Mouse (Mus musculus) Patski (cell line): ENCODE measurements around the gene Ubr1. TPM values are rescaled to one million over a fixed set of nuclear protein-coding genes. Genes with fewer than 3 reads are reported as not detected.

Experiments
- ATAC-seq: fragments of 100-300 bp; one replicate; pipeline ENCODE4 v1.8.0; 2021
- CTCF ChIA-PET: fragments of 350-600 bp; sonication (Branson Sonifier 250); formaldehyde crosslinking; loops from one replicate; lab custom pipeline; 2022; ENCODE audit warnings: inconsistent platforms; lab: Charles Lee
- POLR2A ChIA-PET: fragments of 350-600 bp; sonication (Branson Sonifier 250); formaldehyde crosslinking; loops from one replicate; lab custom pipeline; 2022; ENCODE audit warnings: antibody characterized with exemption, inconsistent platforms; lab: Charles Lee
- DNase-seq: peaks from one replicate; pipeline ENCODE4 v3.0.0-alpha.2; 2011; ENCODE audit warnings: low read depth, low spot score
- H3K27me3 ChIP-seq: fragments of 371-371 bp; one replicate; pipeline ENCODE4 v1.5.1; 2021
- CTCF ChIP-seq: fragments of 100-300 bp; IDR thresholded peaks from one replicate; pipeline ENCODE4 v1.5.1; 2021
- in situ Hi-C: fragments of 300-500 bp; cut with MboI; formaldehyde crosslinking; loops from 3 replicates; pipeline ENCODE4 v1.11.1; 2018; ENCODE audit warnings: low pct_unique_long_range_greater_than_20kb, mixed read lengths
- polyA plus RNA-seq: library from polyadenylated mRNA; unstranded; gene quantifications from one replicate; pipeline ENCODE4 v1.2.3, GENCODE M21; 2021

Gene Ubr1
- polyA plus RNA-seq, 1 experiment from 2014 or later, result 23.0 TPM

DNA sequence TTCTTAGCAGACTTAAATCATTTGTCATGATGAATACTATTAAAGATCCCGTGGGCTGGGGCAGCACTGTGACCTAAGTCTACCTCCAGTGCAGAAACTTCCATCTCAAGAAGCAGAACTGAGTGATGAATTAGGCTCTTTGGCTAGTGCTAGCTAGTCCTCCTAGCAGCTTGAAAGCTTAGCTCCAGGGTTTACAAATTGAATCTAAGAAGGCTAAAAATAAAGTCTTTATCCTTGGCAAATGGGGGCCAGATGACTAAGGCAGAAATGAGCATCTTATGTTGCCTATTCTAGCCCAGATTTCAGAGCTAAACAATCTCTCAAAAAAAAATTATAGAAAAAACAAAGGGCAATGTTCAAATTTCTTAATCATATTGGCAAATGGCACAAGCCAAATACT is 109.8 kb downstream of the Ubr1 start:
- no peaks in the 10 kb centered on the region for H3K27me3 ChIP-seq
- no peak for TF ChIP-seq CTCF
- ChIA-PET POLR2A (no interaction called here), CTCF (interaction anchor here (1.2 kb wide), 1 partner anchor 13 kb away, joined by 3 read pairs; no protein-coding TSS in a partner anchor)
- DNase-seq (no peak), ATAC-seq (no peak)
- in situ Hi-C loops, result loop anchor here (10.0 kb wide), 1 partner anchor 386 kb away; no protein-coding TSS in a partner anchor

DNA sequence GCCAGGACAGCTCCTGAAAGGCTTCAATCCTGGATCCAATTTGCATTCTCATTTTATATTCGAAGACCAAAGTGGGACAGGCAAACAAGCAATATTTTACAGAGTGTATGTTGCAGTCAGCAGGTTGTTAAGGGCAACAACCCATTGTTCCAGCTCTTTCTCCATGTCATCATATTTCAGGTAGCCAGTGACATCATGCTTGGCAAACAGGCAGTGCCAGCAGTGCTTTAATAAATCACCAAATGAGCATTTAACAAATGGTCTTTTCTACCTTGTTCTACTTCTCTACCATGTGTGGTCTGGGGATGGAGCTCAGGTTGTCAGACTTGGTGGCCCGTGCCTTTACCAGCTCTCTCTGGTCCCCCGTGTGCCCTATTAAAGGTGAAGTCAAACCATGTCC is 112.4 kb downstream of the Ubr1 start:
- no peak for TF ChIP-seq CTCF
- H3K27me3 ChIP-seq, result no peaks in the 10 kb centered on the region
- ATAC-seq (no peak), DNase-seq (no peak)
- POLR2A ChIA-PET, result interaction anchor here (1.2 kb wide), 1 partner anchor 30 kb away, joined by 4 read pairs; no protein-coding TSS in a partner anchor
- CTCF ChIA-PET, result interaction anchor here (1.4 kb wide), 1 partner anchor 9 kb away, joined by 5 read pairs; no protein-coding TSS in a partner anchor
- in situ Hi-C loops, result no loop called here

DNA sequence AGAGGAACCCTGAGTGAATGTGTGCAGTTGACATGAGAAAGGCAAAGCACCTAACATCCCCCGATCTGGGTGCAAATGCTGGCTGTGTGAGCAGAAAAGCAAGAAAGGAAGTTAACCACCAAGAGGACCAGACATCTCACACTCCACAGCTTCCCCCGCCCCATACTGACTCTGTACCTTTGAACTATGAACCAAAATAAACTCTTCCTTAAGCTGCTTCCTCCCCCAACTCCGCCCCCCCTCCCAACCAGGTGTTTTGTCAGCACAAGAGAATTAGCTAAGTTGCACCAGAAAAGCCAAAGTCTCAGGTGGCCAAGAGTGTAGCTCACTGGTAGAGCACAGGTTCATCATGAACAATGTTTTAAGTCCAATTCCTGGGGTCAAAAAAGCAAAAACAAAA is 117.4 kb downstream of the Ubr1 start:
- no peak for TF ChIP-seq CTCF
- CTCF ChIA-PET, result interaction anchor here (0.8 to 1.0 kb wide), 2 partner anchors 9 to 180 kb away, joined by 3 to 5 read pairs; no protein-coding TSS in a partner anchor
- no peak for DNase-seq
- H3K27me3 ChIP-seq, result no peaks in the 10 kb centered on the region
- POLR2A ChIA-PET, result no interaction called here
- in situ Hi-C loops, result no loop called here
- ATAC-seq, result no peak

DNA sequence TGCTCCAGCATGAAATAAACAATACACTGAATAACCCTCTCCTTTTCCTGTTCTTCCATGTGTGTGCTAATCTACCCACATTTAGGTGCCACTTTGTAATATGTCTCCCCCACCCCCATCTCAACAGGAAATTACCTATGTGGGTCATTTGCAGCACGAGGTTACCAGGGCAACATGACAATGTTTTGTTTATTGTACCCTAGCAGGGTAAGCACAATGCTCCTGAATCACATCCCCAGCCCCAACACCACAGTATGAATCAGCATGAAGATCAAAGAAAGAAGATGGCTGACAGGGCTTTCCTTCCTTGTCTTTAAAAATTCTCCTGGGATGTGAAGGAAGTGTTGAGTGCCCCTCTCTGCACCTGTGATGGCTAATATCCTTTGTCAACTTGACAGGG is 117.9 kb downstream of the Ubr1 start:
- ChIA-PET CTCF (no interaction called here), POLR2A (no interaction called here)
- DNase-seq, result no peak
- H3K27me3 ChIP-seq, result no peaks in the 10 kb centered on the region
- ATAC-seq, result no peak
- in situ Hi-C loops, result no loop called here
- TF ChIP-seq CTCF, result no peak

DNA sequence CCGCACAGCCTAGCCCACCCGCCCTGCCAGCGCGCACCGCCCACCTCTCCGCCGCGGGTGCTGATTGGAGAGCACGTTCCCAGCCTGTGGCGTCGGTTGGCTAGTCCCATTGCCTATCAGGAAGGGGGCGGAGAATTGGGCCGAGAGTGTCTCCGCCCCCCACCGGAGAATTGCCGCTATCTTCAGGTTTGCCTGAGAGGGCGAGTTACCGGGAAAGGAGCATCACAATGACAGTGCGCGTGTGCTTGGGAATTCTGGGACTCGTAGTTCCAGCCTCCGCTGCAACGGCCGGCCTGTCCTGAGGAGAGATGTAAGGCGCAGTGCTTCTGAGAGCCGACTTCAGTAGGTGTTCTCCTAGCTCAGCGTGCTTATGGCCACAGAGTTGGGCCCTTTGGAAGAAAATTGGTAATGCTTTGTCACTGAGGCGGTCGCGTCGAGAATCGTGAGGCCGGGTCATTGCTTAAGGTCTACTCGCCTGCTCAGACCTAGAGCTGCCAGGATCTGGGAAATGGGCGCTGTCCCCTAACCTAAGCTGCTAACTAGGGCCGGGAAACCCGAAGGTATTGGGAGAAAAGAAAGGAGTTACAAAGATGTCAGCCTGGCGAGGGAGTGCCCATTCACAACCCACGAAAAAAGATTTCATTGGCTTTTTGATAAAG is 120.0 kb downstream of the Ubr1 start, which contains the start of gene Ttbk2:
Ttbk2 (minus strand) TSS at position 181 of the 659 bp plus-strand sequence.
- TF ChIP-seq CTCF, result no peak
- ATAC-seq, result peak; percentile 98
- peak; percentile 85 for DNase-seq
- ChIA-PET CTCF (no interaction called here), POLR2A (interaction anchor here (0.6 to 0.8 kb wide), 2 partner anchors 8 to 342 kb away, joined by 3 to 4 read pairs; no protein-coding TSS in a partner anchor)
- in situ Hi-C loops, result no loop called here
- no peaks in the 10 kb centered on the region for H3K27me3 ChIP-seq

DNA sequence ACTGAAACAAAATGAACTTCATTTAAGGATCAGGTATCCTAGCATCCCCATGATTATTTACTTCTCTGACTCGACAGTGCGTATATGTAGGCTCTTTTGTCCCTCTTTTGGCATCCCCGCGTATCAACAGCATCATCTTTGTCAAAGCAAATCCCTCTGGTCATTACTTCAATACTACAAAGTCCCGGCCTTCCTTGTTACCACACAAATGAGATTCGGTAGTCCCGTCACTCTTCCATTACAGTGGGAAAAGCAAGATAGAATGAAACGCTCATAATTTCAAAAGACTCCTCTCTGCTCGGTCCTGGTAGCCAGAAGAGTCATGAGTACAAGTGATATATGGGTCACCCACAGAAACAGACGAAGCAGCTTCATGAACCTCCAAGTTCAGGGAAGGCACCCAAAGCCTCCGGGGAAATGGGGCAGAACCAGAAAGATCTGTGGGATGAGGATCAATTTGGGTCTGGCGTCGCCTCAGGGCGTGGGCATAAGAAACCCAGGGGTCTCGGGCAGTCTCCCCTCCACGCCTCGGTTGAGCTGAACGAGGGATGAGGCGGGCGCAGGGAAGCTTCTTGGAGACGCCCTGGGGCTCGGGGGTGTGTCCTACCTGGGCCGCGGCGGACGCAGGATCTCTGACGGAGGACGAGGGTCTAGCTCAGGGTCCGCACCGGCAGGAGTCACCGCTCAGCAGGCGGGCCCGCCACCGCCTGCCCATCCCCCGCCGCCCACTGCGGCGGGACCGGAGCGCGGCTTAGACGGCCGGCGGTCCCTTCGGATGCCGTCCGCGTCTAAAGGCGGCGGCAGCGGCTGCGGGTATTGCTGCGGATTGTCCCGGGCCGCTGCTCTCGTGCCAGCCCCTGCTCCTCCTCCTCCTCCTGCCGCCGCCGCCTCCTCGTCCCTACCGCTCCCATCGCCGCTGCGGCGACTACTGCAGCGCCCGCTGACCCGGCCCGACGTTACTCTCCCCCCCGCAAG is 120.8 kb downstream of the Ubr1 start, which contains the start of gene Cdan1:
Cdan1 (minus strand) TSS at position 680 of the 975 bp plus-strand sequence.
- ChIA-PET CTCF (interaction anchor here (1.3 kb wide), 1 partner anchor 17 kb away, joined by 3 read pairs; no protein-coding TSS in a partner anchor), POLR2A (interaction anchor here (0.6 to 1.4 kb wide), 3 partner anchors 9 to 341 kb away, joined by 3 to 4 read pairs (median 3); no protein-coding TSS in a partner anchor)
- no peaks in the 10 kb centered on the region for H3K27me3 ChIP-seq
- ATAC-seq, result peak; percentile 24
- no peak for DNase-seq
- in situ Hi-C loops, result no loop called here
- no peak for TF ChIP-seq CTCF

- no peak for TF ChIP-seq CTCF
- POLR2A ChIA-PET, result interaction anchor here (0.6 to 1.9 kb wide), 2 partner anchors 10 to 407 kb away, joined by 3 to 4 read pairs; no protein-coding TSS in a partner anchor
- no peaks in the 10 kb centered on the region for H3K27me3 ChIP-seq
- in situ Hi-C loops, result no loop called here
- ATAC-seq (no peak), DNase-seq (no peak)
- CTCF ChIA-PET, result interaction anchor here (0.9 kb wide), 1 partner anchor 58 kb away, joined by 3 read pairs; no protein-coding TSS in a partner anchor
These were observed 125.2 kb downstream of the Ubr1 start for GRCm38 (mm10) chr2:120845280-120845679.

DNA sequence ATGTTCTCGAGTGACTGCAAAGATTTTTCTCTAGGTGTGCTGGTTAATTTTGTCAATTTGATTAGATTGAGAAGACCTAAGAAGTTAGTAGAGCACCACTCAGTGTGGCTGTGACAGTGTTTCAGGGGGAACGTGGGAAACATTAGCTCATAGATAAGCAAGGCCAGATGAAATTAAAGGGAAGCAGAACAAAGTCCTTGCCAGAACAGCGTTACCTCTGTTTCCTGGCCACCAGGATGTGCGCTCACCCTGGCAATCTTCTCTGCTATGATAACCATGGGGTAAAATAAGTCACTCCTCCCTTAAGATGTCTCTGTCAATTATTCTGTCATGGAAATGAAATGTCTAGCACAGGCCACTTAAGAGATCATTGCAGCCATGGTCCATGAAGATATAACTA is 126.5 kb downstream of the Ubr1 start:
- CTCF ChIA-PET, result no interaction called here
- in situ Hi-C loops, result no loop called here
- POLR2A ChIA-PET, result no interaction called here
- no peak for TF ChIP-seq CTCF
- no peak for DNase-seq
- no peaks in the 10 kb centered on the region for H3K27me3 ChIP-seq
- no peak for ATAC-seq

- no peaks in the 10 kb centered on the region for H3K27me3 ChIP-seq
- ChIA-PET CTCF (no interaction called here), POLR2A (no interaction called here)
- DNase-seq, result no peak
- no peak for ATAC-seq
- in situ Hi-C loops, result no loop called here
- no peak for TF ChIP-seq CTCF
These were observed 129.3 kb downstream of the Ubr1 start for GRCm38 (mm10) chr2:120841211-120841610.

DNA sequence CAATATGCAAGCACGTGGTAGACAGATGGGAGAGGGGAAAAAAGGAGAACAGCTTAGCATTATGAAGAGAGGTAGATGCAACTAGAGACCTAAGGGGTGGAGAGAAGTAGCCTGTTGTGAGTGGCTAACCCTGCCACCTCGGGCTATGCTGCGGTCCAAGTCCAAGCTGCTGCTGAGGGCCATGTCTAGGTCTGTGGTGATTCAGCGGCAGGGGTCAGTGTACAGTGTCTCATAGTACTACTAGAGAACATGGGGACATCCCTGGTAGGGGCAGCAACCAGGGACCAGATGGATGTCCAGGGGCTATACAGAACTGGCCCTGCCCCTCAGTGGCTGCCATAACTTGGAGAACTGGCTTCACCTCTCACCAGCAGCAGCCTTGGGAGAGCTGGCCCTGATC is 135.3 kb downstream of the Ubr1 start:
- POLR2A ChIA-PET, result interaction anchor here (0.6 to 1.3 kb wide), 3 partner anchors 10 to 191 kb away, joined by 3 to 4 read pairs (median 3); no protein-coding TSS in a partner anchor
- in situ Hi-C loops, result no loop called here
- H3K27me3 ChIP-seq, result no peaks in the 10 kb centered on the region
- no peak for TF ChIP-seq CTCF
- DNase-seq (no peak), ATAC-seq (no peak)
- CTCF ChIA-PET, result no interaction called here
